In genomic region chr19:10926123-10926621, GRCm38 (mm10) we compare ENCODE assay signal across 15 mouse cellular contexts. TPM values are rescaled to one million over a fixed set of nuclear protein-coding genes. Genes with fewer than 3 reads are reported as not detected.
DNase-seq lines count a peak whose midpoint lies in the region; ATAC-seq lines count a peak whose summit lies in the region.
"Had no signal": no experiment of that assay in that cellular context is flagged by ENCODE, and none has a peak within 500 bp of the region (broad histone marks: within the 10 kb centered on the region; RNA-seq: fewer than 3 reads in every experiment).

No protein-coding gene starts in this region.

- H3K27me3 ChIP-seq in hindbrain, embryonic 10.5 days (ENCODE audit: insufficient read depth, poor library complexity, severe bottlenecking), result no peaks in the 10 kb centered on the region
- no peaks in the 10 kb centered on the region for H3K27me3 ChIP-seq in hindbrain, embryonic 12.5 days
- no peaks in the 10 kb centered on the region for H3K27me3 ChIP-seq in intestine, embryonic 16.5 days (replicated peaks; ENCODE audit: control insufficient read depth, insufficient read depth, low read length)
- no peaks in the 10 kb centered on the region for H3K27me3 ChIP-seq in limb, embryonic 12.5 days

- H3K4me1 ChIP-seq in hindbrain, embryonic 10.5 days (replicated peaks), result peaks cover 17% of the 10 kb centered on the region
- 0 out of 2 replicates have a peak, but pooled peaks cover 4% of the 10 kb centered on the region for H3K4me1 ChIP-seq in hindbrain, embryonic 12.5 days
- peaks cover 6% of the 10 kb centered on the region; the same call in 1 of the 2 replicates for H3K4me1 ChIP-seq in intestine, embryonic 16.5 days (ENCODE audit: control insufficient read depth, insufficient read depth, low read length)
- H3K4me1 ChIP-seq in limb, embryonic 12.5 days (replicated peaks), result peaks cover 18% of the 10 kb centered on the region; the same call in 1 of the 2 replicates

- H3K27ac ChIP-seq in hindbrain, embryonic 10.5 days, result peak overlapping the region; percentile 83
- no peak overlapping the region; the same call in 1 of the 2 replicates for H3K27ac ChIP-seq in hindbrain, embryonic 12.5 days
- peak overlapping the region; percentile 41 for H3K27ac ChIP-seq in intestine, embryonic 16.5 days (ENCODE audit: low read length)
- H3K27ac ChIP-seq in limb, embryonic 12.5 days, result peak overlapping the region; percentile 70; the same call in 1 of the 2 replicates
- H3K27ac ChIP-seq: macrophage had no signal

- no peak for ATAC-seq in hindbrain, embryonic 12.5 days (ENCODE audit: low FRiP score)
- ATAC-seq in intestine, embryonic 16.5 days, result peak; percentile 76
- 0 out of 2 replicates have a peak, but pooled peaks have one; percentile 43 for ATAC-seq in limb, embryonic 12.5 days (ENCODE audit: insufficient number of reproducible peaks, insufficient read depth, low FRiP score, low TSS enrichment, low read depth)
- ATAC-seq in cerebellum, adult (ENCODE audit: insufficient number of reproducible peaks, low FRiP score, low TSS enrichment), result no peak

- peak; percentile 36 for DNase-seq in hindbrain, embryonic 10.5 days (ENCODE audit: low spot score)
- DNase-seq in retina, postnatal 1 day, result peak; percentile 69
- no peak for DNase-seq in layer of hippocampus, postnatal 10 days (ENCODE audit: low spot score in 2 of 2)
- no peak for DNase-seq in cerebellum, adult 11 months
- DNase-seq: adrenal gland, adult 8-10 months; gastrocnemius, postnatal 14 days; right cerebral cortex, adult 18-20 months; thymus, postnatal 14 days had no signal

- no peak overlapping the region for H3K4me2 ChIP-seq in hindbrain, embryonic 12.5 days (replicated peaks)
- H3K4me2 ChIP-seq in intestine, embryonic 16.5 days (ENCODE audit: low read depth, low read length), result no peak overlapping the region
- no peak overlapping the region for H3K4me2 ChIP-seq in limb, embryonic 12.5 days

- H3K9me3 ChIP-seq in hindbrain, embryonic 10.5 days, result no peaks in the 10 kb centered on the region
- H3K9me3 ChIP-seq in hindbrain, embryonic 12.5 days (replicated peaks), result no peaks in the 10 kb centered on the region
- H3K9me3 ChIP-seq in intestine, embryonic 16.5 days (ENCODE audit: control insufficient read depth, low read length), result no peaks in the 10 kb centered on the region
- no peaks in the 10 kb centered on the region for H3K9me3 ChIP-seq in limb, embryonic 12.5 days

- no peak overlapping the region for H3K9ac ChIP-seq in hindbrain, embryonic 12.5 days
- peak overlapping the region; percentile 14; the same call in 1 of the 2 replicates for H3K9ac ChIP-seq in intestine, embryonic 16.5 days (ENCODE audit: low read depth, low read length)
- no peak overlapping the region for H3K9ac ChIP-seq in limb, embryonic 12.5 days (replicated peaks)

- no peaks in the 10 kb centered on the region for H3K36me3 ChIP-seq in hindbrain, embryonic 10.5 days
- H3K36me3 ChIP-seq in hindbrain, embryonic 12.5 days, result no peaks in the 10 kb centered on the region
- no peaks in the 10 kb centered on the region for H3K36me3 ChIP-seq in intestine, embryonic 16.5 days (ENCODE audit: control insufficient read depth, insufficient read depth, low read length)
- H3K36me3 ChIP-seq in limb, embryonic 12.5 days, result no peaks in the 10 kb centered on the region

- H3K4me3 ChIP-seq in hindbrain, embryonic 10.5 days, result no peak overlapping the region
- H3K4me3 ChIP-seq in hindbrain, embryonic 12.5 days, result no peak overlapping the region
- H3K4me3 ChIP-seq in intestine, embryonic 16.5 days (ENCODE audit: low read length), result no peak overlapping the region
- H3K4me3 ChIP-seq in limb, embryonic 12.5 days (replicated peaks), result no peak overlapping the region

- WGBS in hindbrain, embryonic 10.5 days, result 25% methylated on average over 6 of the region's 6 CpGs
- 18% methylated on average over 6 of the region's 6 CpGs for WGBS in hindbrain, embryonic 12.5 days
- WGBS in intestine, embryonic 16.5 days, result 26% methylated on average over 6 of the region's 6 CpGs
- WGBS in limb, embryonic 12.5 days, result 27% methylated on average over 6 of the region's 6 CpGs

RNA-seq across cellular contexts. Expression of gene Zp1, which starts 5.7 kb away (rescaled TPM):
- 0.08 TPM in 1 of 2 replicates, not detected in the other for polyA plus RNA-seq in hindbrain, embryonic 10.5 days (2016; fragmentation: Nextera tagmentation; extraction: Ambion mirVana)
- not detected in 2 replicates for polyA plus RNA-seq in hindbrain, embryonic 12.5 days (2016; fragmentation: Nextera tagmentation; extraction: Ambion mirVana)
- polyA plus RNA-seq in intestine, embryonic 16.5 days (2015; fragmentation: Nextera tagmentation; extraction: Ambion mirVana), result not detected in 2 replicates
- not detected in 2 replicates for polyA plus RNA-seq in limb, embryonic 12.5 days (2016; fragmentation: Nextera tagmentation; extraction: Ambion mirVana)
- not detected for total RNA-seq in layer of hippocampus, postnatal 10 days (2021)
- total RNA-seq: adrenal gland, adult 8-10 months; common myeloid progenitor, adult 5-6 weeks; left cerebral cortex, postnatal 36 days had no signal
- polyA plus RNA-seq: macrophage had no signal

RNA-seq across cellular contexts. Expression of gene Ptgdr2, which starts 10.8 kb away (rescaled TPM):
- polyA plus RNA-seq in hindbrain, embryonic 10.5 days (2016; fragmentation: Nextera tagmentation; extraction: Ambion mirVana), result not detected in 2 replicates
- polyA plus RNA-seq in hindbrain, embryonic 12.5 days (2016; fragmentation: Nextera tagmentation; extraction: Ambion mirVana), result 0.09 and 0.10 TPM in 2 replicates
- 0.05 and 0.11 TPM in 2 replicates for polyA plus RNA-seq in intestine, embryonic 16.5 days (2015; fragmentation: Nextera tagmentation; extraction: Ambion mirVana)
- polyA plus RNA-seq in limb, embryonic 12.5 days (2016; fragmentation: Nextera tagmentation; extraction: Ambion mirVana), result 0.10 TPM in 1 of 2 replicates, not detected in the other
- under 1 TPM; 0.29 to 0.39 TPM for total RNA-seq in layer of hippocampus, postnatal 10 days (2021)
- polyA plus RNA-seq: macrophage had no signal

RNA-seq across cellular contexts. Expression of gene Ccdc86, which starts 22.9 kb away (rescaled TPM):
- 31.7 and 38.5 TPM in 2 replicates for polyA plus RNA-seq in hindbrain, embryonic 10.5 days (2016; fragmentation: Nextera tagmentation; extraction: Ambion mirVana)
- 21.5 and 21.7 TPM in 2 replicates for polyA plus RNA-seq in hindbrain, embryonic 12.5 days (2016; fragmentation: Nextera tagmentation; extraction: Ambion mirVana)
- 25.6 and 29.4 TPM in 2 replicates for polyA plus RNA-seq in intestine, embryonic 16.5 days (2015; fragmentation: Nextera tagmentation; extraction: Ambion mirVana)
- 33.2 and 33.9 TPM in 2 replicates for polyA plus RNA-seq in limb, embryonic 12.5 days (2016; fragmentation: Nextera tagmentation; extraction: Ambion mirVana)
- 1 to 10 TPM; 9.3 to 9.9 TPM for total RNA-seq in layer of hippocampus, postnatal 10 days (2021)

RNA-seq across cellular contexts. Expression of gene Prpf19, which starts 31.1 kb away (rescaled TPM):
- polyA plus RNA-seq in hindbrain, embryonic 10.5 days (2016; fragmentation: Nextera tagmentation; extraction: Ambion mirVana), result 35.9 and 43.5 TPM in 2 replicates
- polyA plus RNA-seq in hindbrain, embryonic 12.5 days (2016; fragmentation: Nextera tagmentation; extraction: Ambion mirVana), result 37.3 and 37.7 TPM in 2 replicates
- 32.1 and 35.0 TPM in 2 replicates for polyA plus RNA-seq in intestine, embryonic 16.5 days (2015; fragmentation: Nextera tagmentation; extraction: Ambion mirVana)
- 44.9 and 50.3 TPM in 2 replicates for polyA plus RNA-seq in limb, embryonic 12.5 days (2016; fragmentation: Nextera tagmentation; extraction: Ambion mirVana)
- 100 to 1,000 TPM; 191 to 208 TPM for total RNA-seq in layer of hippocampus, postnatal 10 days (2021)

RNA-seq across cellular contexts. Expression of gene Tmem109, which starts 44.4 kb away (rescaled TPM):
- polyA plus RNA-seq in hindbrain, embryonic 10.5 days (2016; fragmentation: Nextera tagmentation; extraction: Ambion mirVana), result 50.8 and 57.3 TPM in 2 replicates
- polyA plus RNA-seq in hindbrain, embryonic 12.5 days (2016; fragmentation: Nextera tagmentation; extraction: Ambion mirVana), result 46.0 and 46.2 TPM in 2 replicates
- 72.8 and 78.7 TPM in 2 replicates for polyA plus RNA-seq in intestine, embryonic 16.5 days (2015; fragmentation: Nextera tagmentation; extraction: Ambion mirVana)
- 68.7 and 73.7 TPM in 2 replicates for polyA plus RNA-seq in limb, embryonic 12.5 days (2016; fragmentation: Nextera tagmentation; extraction: Ambion mirVana)
- 10 to 100 TPM; 36.4 to 37.3 TPM for total RNA-seq in layer of hippocampus, postnatal 10 days (2021)

Comparison
In these comparisons a context has a peak if more than half of its experiments do, and no peak if none do; other contexts are left out.
1. DNase-seq: peak in hindbrain, embryonic 10.5 days (single experiment) and retina, postnatal 1 day (single experiment); none in layer of hippocampus, postnatal 10 days (0 of 2) and cerebellum, adult 11 months (single experiment).
2. ATAC-seq: peak in intestine, embryonic 16.5 days (single experiment) and limb, embryonic 12.5 days (single experiment); none in hindbrain, embryonic 12.5 days (single experiment) and cerebellum, adult (single experiment).